Mouse (Mus musculus) heart, embryonic 15.5 days (tissue): ENCODE results near the gene Mief2. TPM values are rescaled to one million over a fixed set of nuclear protein-coding genes. Genes with fewer than 3 reads are reported as not detected.

Source experiments
- ATAC-seq: fragments of 200-750 bp; cut with Nextera tagmentation; replicated peaks from 2 replicates; pipeline ENCODE4 v1.8.0; 2017; ENCODE audit warnings: low read depth, moderate TSS enrichment; ENCODE audit not compliant: insufficient number of reproducible peaks, insufficient read depth, low FRiP score
- H3K27ac ChIP-seq: fragments of 300-500 bp; sonication (generic); 2 replicates; pipeline ENCODE4 v1.5.1; 2015; ENCODE audit warnings: mild to moderate bottlenecking, inconsistent platforms
- H3K27me3 ChIP-seq: fragments of 300-500 bp; sonication (generic); 2 replicates; pipeline ENCODE4 v1.6.1; 2015; ENCODE audit warnings: inconsistent platforms
- H3K36me3 ChIP-seq: fragments of 300-500 bp; sonication (generic); 2 replicates; pipeline ENCODE4 v1.6.1; 2015; ENCODE audit warnings: mild to moderate bottlenecking, inconsistent platforms
- H3K4me1 ChIP-seq: fragments of 300-500 bp; sonication (generic); replicated peaks from 2 replicates; pipeline ENCODE4 v1.6.1; 2015; ENCODE audit warnings: inconsistent platforms
- H3K4me2 ChIP-seq: fragments of 300-500 bp; sonication (generic); 2 replicates; pipeline ENCODE4 v1.6.1; 2015; ENCODE audit warnings: inconsistent platforms, mild to moderate bottlenecking, moderate library complexity
- H3K4me3 ChIP-seq: fragments of 300-500 bp; sonication (generic); 2 replicates; pipeline ENCODE4 v1.5.1; 2015; ENCODE audit warnings: mild to moderate bottlenecking, inconsistent platforms
- H3K9ac ChIP-seq: fragments of 300-500 bp; sonication (generic); 2 replicates; pipeline ENCODE4 v1.6.1; 2015; ENCODE audit warnings: mild to moderate bottlenecking, inconsistent platforms
- H3K9me3 ChIP-seq: fragments of 300-500 bp; sonication (generic); replicated peaks from 2 replicates; pipeline ENCODE4 v1.6.1; 2016; ENCODE audit warnings: inconsistent platforms
- WGBS: fragments of 180-500 bp; shearing (Covaris S2); methylation state at CpG from one replicate; pipeline ENCODE4 v1.1.7; 2015; ENCODE audit warnings: mixed read lengths; 5-methylcytosine and 5-hydroxymethylcytosine counted together
- polyA plus RNA-seq: library from polyadenylated mRNA; unstranded; fragments of >200 nt; fragmentation: Nextera tagmentation; extraction: Ambion mirVana; gene quantifications from 2 replicates; pipeline ENCODE4 v1.2.1, GENCODE M21; 2015

Mief2 gene
- polyA plus RNA-seq, 1 experiment from 2014 or later: 16.5 TPM

DNA sequence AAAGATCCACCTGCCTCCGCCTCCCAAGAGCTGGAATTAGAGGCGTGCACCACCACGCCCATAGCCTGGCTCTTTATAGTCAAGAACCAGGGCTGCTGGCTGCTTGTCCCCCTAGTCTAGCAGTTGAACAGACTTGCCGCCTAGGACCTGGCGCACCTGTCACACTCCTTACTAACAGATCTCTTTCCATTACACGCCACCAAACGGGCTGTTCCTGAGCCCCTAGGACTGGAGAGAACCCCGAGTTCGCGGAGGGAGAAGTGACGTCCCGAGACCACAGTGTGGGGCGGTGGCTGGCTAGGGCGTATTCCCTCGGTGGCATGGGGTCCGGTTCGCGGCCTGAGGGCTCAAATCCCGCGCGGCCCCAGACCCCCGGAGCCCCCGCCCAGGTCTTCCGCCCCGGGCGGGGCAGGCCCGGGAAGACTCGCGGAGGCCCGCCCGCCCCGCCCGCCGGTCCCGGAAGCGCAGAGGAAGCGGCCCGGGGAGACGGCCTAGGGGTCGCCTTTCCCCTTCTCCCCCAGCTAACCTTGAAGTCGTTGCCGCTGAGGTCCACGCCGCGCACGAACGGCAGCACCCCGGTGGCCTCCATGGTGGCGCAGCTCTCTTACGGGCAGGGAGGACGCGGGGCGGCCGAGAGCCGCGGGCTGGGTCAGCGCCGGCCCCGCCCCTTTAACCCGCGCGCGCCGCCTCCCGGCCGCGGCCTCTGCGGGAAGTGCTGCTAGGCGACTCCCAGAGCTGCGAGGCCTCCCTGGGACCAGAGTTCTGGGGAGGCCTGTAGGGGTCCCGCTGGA is 1.4 kb upstream of the Mief2 start, which contains the start of gene Flii:
Gene Flii, minus strand, starts transcription at position 663 of the 791 bp plus-strand sequence.
- H3K27me3 ChIP-seq: no peaks in the 10 kb centered on the region
- H3K9ac ChIP-seq: peak within 1 kb of the TSS; percentile 90
- H3K27ac ChIP-seq: peak within 1 kb of the TSS; percentile 88
- peak within 1 kb of the TSS; percentile 84 for H3K4me3 ChIP-seq
- H3K36me3 ChIP-seq: peaks cover 41% of the 10 kb centered on the region
- H3K4me1 ChIP-seq: peaks cover 25% of the 10 kb centered on the region
- WGBS: under 1% methylated on average over 70 of the region's 71 CpGs
- H3K9me3 ChIP-seq: no peaks in the 10 kb centered on the region
- peak within 1 kb of the TSS; percentile 74 for H3K4me2 ChIP-seq
- peak; percentile 81 for ATAC-seq

DNA sequence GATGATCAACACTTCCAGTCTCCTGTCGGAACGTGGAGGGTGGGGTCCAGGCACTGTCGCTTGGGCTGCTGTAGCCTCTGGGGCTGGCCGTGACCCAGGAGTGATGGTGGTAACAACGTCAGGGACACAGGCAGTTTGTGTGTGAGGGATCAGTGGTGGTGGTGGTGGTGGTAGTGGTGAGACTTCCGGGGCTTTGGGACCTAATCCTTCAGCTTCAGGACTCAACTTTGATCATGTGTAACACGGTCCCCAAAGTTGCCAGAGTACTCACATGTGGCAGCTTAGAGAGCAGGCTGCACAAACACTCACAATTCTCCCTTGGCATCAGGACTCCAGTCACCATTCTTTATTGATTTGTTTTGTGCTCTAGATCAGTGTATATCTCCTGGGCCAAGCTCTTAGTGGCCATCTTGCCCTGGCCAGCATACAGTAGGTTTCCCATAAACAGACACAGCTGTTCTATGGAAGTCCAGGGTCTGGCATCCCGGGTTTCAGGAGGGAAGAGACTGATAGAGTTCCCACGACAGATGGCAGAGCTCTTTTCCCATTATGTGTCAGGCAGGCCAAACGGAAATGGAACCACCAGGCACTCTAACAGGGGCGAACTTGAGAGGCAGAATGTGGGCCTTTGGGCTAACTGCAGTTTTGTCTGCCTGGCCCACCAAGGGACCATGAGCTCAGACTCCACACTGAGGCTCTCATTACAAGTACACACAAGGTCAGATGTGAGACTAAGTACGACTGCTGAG is 632 bp upstream of the Mief2 start:
- no peaks in the 10 kb centered on the region for H3K27me3 ChIP-seq
- peak overlapping the region; percentile 84 for H3K4me3 ChIP-seq
- peak overlapping the region; percentile 90 for H3K9ac ChIP-seq
- H3K4me2 ChIP-seq: peak overlapping the region; percentile 74
- peaks cover 25% of the 10 kb centered on the region for H3K4me1 ChIP-seq
- no peaks in the 10 kb centered on the region for H3K9me3 ChIP-seq
- H3K27ac ChIP-seq: peak overlapping the region; percentile 88
- ATAC-seq: no peak; the same call in 1 of the 2 replicates
- H3K36me3 ChIP-seq: peaks cover 33% of the 10 kb centered on the region
- WGBS: 4% methylated on average over 12 of the region's 12 CpGs

DNA sequence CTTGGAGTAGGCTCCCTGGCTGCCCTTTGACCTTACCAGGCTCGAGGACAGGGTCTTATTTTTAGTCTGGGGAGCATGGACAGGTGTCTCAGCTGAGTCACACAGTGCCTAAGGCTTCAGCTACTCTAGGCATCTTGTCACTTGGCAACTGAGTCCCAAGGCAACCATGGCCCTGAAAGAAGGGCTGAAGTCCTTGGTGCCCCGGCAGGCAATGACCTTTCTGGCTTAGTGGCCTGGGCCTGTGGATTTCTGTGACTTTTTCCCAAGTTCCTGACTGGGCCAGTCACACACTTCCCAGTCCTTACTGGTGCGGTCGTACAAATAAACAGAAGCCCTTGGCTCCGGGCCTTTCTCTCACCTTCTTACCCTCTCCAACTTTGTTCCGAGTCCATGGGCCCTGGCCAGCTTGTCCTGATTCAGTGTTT is 1.0 kb downstream of the Mief2 start:
- H3K4me2 ChIP-seq: peak overlapping the region; percentile 74
- peak overlapping the region; percentile 76 for H3K9ac ChIP-seq
- 63% methylated on average over 6 of the region's 6 CpGs for WGBS
- H3K36me3 ChIP-seq: peaks cover 22% of the 10 kb centered on the region
- no peaks in the 10 kb centered on the region for H3K9me3 ChIP-seq
- H3K4me3 ChIP-seq: peak overlapping the region; percentile 84
- H3K27me3 ChIP-seq: no peaks in the 10 kb centered on the region
- no peak for ATAC-seq
- H3K4me1 ChIP-seq: peaks cover 25% of the 10 kb centered on the region
- H3K27ac ChIP-seq: no peak overlapping the region

DNA sequence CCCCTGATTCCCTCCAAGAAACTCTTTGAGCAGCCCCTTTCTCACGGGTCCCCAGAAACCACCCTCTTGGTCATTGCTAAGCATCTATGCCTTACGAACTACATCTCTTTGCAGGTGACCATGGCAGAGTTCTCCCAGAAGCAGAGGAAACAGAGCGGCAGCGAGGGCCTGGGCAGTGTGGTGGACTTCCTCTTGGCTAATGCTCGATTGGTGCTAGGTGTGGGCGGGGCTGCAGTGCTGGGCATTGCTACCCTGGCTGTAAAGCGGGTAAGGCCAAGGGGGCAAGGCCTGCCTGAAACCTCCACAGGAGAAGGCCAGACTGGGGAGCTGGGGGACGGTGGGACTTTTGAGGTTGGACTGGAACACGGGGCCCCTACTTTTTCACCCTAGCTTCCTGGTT is 2.0 kb downstream of the Mief2 start:
- no peaks in the 10 kb centered on the region for H3K9me3 ChIP-seq
- H3K27ac ChIP-seq: no peak overlapping the region
- no peak for ATAC-seq
- H3K4me1 ChIP-seq: peaks cover 25% of the 10 kb centered on the region
- H3K36me3 ChIP-seq: peaks cover 14% of the 10 kb centered on the region; the same call in 1 of the 2 replicates
- no peak overlapping the region for H3K4me2 ChIP-seq
- no peaks in the 10 kb centered on the region for H3K27me3 ChIP-seq
- H3K4me3 ChIP-seq: no peak overlapping the region
- WGBS: 85% methylated on average over 9 of the region's 9 CpGs
- H3K9ac ChIP-seq: no peak overlapping the region

DNA sequence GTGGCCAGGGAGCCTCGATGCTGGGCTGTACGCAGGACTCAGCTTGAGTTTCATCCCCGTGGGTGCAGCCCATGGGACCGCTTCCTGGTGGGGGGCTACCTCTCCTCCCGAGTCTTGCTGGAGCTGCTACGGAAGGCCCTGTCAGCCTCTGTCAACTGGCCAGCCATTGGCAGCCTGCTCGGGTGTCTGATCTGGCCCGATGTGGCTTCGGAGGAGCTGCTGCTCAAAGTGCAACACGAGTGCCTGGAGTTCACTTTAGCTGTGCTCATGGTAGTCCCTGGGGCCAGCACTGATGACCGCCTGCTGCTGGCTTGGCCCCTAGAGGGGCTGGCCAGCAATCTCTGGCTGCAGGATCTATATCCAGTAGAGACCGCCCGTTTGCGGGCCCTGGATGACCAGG is 3.1 kb downstream of the Mief2 start:
- peaks cover 14% of the 10 kb centered on the region; the same call in 1 of the 2 replicates for H3K36me3 ChIP-seq
- H3K4me1 ChIP-seq: peaks cover 20% of the 10 kb centered on the region
- H3K27me3 ChIP-seq: no peaks in the 10 kb centered on the region
- no peaks in the 10 kb centered on the region for H3K9me3 ChIP-seq
- no peak for ATAC-seq
- H3K9ac ChIP-seq: no peak overlapping the region
- no peak overlapping the region for H3K4me3 ChIP-seq
- 87% methylated on average over 14 of the region's 14 CpGs for WGBS
- H3K4me2 ChIP-seq: no peak overlapping the region
- no peak overlapping the region for H3K27ac ChIP-seq

DNA sequence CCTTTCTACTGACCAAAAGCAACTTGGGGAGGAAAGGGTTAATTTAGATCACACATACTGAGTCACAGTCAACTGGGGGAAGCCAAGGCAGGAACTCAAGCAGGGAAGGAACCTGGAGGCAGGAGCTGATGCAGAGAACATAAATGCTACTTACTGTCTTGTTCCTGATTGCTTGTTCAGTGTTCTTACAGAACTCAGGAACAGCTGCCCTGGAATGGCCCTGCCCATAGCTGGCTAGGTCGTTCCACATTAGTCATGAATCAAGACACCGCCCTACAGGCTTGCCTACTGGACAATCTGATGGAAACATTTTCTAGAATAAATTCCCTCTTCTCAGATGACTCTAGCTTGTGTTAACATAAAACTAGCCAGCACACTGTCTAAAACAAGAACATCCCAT is 6.0 kb downstream of the Mief2 start:
- no peak overlapping the region for H3K4me3 ChIP-seq
- peaks cover 2% of the 10 kb centered on the region for H3K4me1 ChIP-seq
- H3K27me3 ChIP-seq: no peaks in the 10 kb centered on the region
- no peak overlapping the region for H3K27ac ChIP-seq
- H3K36me3 ChIP-seq: peaks cover 14% of the 10 kb centered on the region; the same call in 1 of the 2 replicates
- no peak overlapping the region for H3K9ac ChIP-seq
- 74% methylated on average over 2 of the region's 2 CpGs for WGBS
- no peak for ATAC-seq
- no peak overlapping the region for H3K4me2 ChIP-seq
- H3K9me3 ChIP-seq: no peaks in the 10 kb centered on the region

DNA sequence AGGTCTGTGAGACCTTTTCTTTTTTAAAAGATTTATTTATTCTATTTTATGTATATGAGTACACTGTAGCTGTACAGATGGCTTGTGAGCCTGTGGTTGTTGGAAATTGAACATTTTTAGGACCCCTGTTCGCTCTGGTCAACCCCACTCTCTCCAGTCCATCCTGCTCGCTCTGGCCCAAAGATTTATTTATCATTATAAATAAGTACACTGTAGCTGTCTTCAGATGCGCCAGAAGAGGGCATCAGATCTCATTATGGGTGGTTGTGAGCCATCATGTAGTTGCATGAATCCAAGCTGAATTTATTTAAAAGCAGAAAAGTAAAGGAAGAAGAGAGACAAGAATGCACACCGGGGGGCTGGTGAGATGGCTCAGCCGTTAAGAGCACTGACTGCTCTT is 7.0 kb downstream of the Mief2 start:
- H3K9ac ChIP-seq: no peak overlapping the region
- no peak overlapping the region for H3K4me3 ChIP-seq
- H3K27ac ChIP-seq: no peak overlapping the region
- 74% methylated on average over 5 of the region's 5 CpGs for WGBS
- H3K4me1 ChIP-seq: no peaks in the 10 kb centered on the region
- no peaks in the 10 kb centered on the region for H3K9me3 ChIP-seq
- H3K27me3 ChIP-seq: no peaks in the 10 kb centered on the region
- ATAC-seq: no peak
- no peak overlapping the region for H3K4me2 ChIP-seq
- peaks cover 14% of the 10 kb centered on the region; the same call in 1 of the 2 replicates for H3K36me3 ChIP-seq

DNA sequence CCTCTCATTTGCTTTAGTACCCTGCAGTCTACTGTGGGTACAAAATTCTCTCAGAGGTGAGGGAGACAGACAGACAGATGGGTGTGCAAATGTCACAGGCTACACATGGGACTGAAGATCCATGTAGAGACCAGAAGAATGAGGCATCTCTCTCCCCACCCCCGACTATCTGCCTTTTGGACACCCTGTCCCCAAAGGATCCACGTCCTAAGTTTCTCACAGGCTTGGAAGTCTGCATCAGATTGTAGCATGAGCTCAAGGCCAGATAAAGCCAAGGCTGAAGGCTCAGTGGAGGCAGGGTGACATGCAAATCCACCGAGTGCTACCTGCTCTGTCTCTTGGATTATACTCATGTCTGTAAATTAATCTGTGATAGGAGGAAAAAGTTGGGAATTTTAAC is 8.3 kb downstream of the Mief2 start:
- Histone ChIP-seq H3K27ac (no peak overlapping the region), H3K4me1 (no peaks in the 10 kb centered on the region), H3K27me3 (no peaks in the 10 kb centered on the region), H3K9me3 (no peaks in the 10 kb centered on the region), H3K9ac (no peak overlapping the region), H3K4me2 (no peak overlapping the region), H3K36me3 (peaks cover 17% of the 10 kb centered on the region; the same call in 1 of the 2 replicates), H3K4me3 (no peak overlapping the region)
- 75% methylated on average over 3 of the region's 3 CpGs for WGBS
- no peak for ATAC-seq

DNA sequence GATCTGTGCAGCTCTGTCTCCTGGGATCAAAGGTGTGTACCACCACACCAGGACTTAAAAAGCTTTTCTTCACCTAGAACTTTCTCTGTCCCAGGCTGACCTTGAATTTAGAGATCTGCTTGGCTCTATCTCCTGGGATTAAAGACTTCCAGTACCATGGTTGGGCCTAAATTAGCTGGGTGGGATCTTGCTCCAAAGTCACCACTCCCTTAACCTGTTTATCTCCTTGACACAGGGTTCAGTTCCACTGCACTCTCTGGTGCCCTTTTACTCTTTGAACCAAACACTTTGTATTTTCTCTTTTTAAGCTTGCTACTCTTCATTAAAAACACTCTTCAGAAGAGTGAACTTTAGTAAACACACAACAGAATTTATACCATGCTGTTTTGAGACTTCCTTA is 9.3 kb downstream of the Mief2 start:
- H3K4me3 ChIP-seq: no peak overlapping the region
- H3K27me3 ChIP-seq: no peaks in the 10 kb centered on the region
- H3K4me2 ChIP-seq: no peak overlapping the region
- no peak overlapping the region for H3K9ac ChIP-seq
- no peak overlapping the region for H3K27ac ChIP-seq
- no peaks in the 10 kb centered on the region for H3K9me3 ChIP-seq
- peaks cover 26% of the 10 kb centered on the region for H3K36me3 ChIP-seq
- H3K4me1 ChIP-seq: no peaks in the 10 kb centered on the region
- no peak for ATAC-seq

DNA sequence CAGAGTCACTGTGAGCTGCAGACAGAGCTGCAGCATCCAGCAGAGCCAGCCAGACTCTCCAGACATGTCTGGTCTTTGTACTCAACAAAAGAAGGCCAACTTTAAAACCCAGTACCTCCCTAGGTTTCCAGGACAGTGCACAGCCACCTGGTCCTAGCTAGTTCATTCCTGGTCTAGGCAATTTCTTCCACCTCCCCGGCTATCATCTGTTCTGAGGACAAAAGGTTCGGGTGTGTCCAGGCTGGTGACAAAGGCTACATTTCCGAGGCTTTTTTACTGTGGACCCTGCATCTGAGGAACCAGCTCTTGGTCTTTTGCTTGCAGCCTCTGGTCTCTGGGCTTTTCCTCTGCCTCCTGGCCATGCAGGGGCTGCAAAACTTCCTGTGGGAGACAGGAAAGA is 12.1 kb downstream of the Mief2 start:
- WGBS: 78% methylated on average over 3 of the region's 3 CpGs
- Histone ChIP-seq H3K9me3 (no peaks in the 10 kb centered on the region), H3K9ac (no peak overlapping the region), H3K36me3 (peaks cover 48% of the 10 kb centered on the region), H3K4me2 (no peak overlapping the region), H3K4me3 (no peak overlapping the region), H3K27ac (no peak overlapping the region), H3K27me3 (no peaks in the 10 kb centered on the region), H3K4me1 (no peaks in the 10 kb centered on the region)
- ATAC-seq: no peak

DNA sequence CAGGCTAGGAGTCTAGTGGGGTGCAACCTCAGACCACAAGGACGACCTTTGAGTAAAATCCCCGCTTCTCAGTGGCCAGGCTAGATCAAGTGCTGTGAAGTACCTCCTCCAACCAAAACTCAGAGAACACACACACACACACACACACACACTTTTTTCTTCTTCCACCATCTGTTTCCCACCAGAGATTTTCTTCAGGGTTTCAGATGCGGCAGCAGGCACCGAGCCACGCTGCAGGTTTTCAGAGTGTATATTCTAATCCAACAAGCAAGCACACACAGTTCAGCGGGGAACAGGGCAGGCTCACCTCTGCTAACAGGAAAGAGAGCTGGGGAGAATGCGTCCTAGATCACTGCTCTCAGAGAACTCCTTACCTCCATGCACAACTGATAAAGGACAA is 27.4 kb downstream of the Mief2 start:
- no peaks in the 10 kb centered on the region for H3K27me3 ChIP-seq
- 81% methylated on average over 7 of the region's 7 CpGs for WGBS
- H3K36me3 ChIP-seq: peaks cover 74% of the 10 kb centered on the region
- no peaks in the 10 kb centered on the region for H3K4me1 ChIP-seq
- H3K4me3 ChIP-seq: no peak overlapping the region
- H3K27ac ChIP-seq: no peak overlapping the region
- no peaks in the 10 kb centered on the region for H3K9me3 ChIP-seq
- ATAC-seq: no peak
- no peak overlapping the region for H3K9ac ChIP-seq
- H3K4me2 ChIP-seq: no peak overlapping the region
